Mouse (Mus musculus) liver, embryonic 13.5 days (tissue): ENCODE measurements around the gene Gm11127. TPM values are rescaled to one million over a fixed set of nuclear protein-coding genes. Genes with fewer than 3 reads are reported as not detected.
A peak's percentile ranks its signal among the peaks of the same experiment; 100 is the strongest.
"Not testable (repeated sequence)": the region's sequence is repeated elsewhere in the genome, so short reads cannot be mapped to it uniquely, and the experiment has no call there.

ENCODE experiments used
- ATAC-seq: fragments of 200-750 bp; cut with Nextera tagmentation; 2 replicates; pipeline ENCODE4 v1.8.0; 2017; ENCODE audit warnings: low read depth, mild to moderate bottlenecking, moderate number of reproducible peaks, moderate library complexity
- DNase-seq: peaks from one replicate; pipeline ENCODE4 v3.0.0; 2022
- H3K27ac ChIP-seq: fragments of 300-500 bp; sonication (generic); 2 replicates; pipeline ENCODE4 v1.5.1; 2015; ENCODE audit warnings: moderate library complexity, mild to moderate bottlenecking, inconsistent platforms
- H3K27me3 ChIP-seq: fragments of 300-500 bp; sonication (generic); 2 replicates; pipeline ENCODE4 v1.6.1; 2015; ENCODE audit warnings: mild to moderate bottlenecking, inconsistent platforms
- H3K36me3 ChIP-seq: fragments of 300-500 bp; sonication (generic); 2 replicates; pipeline ENCODE4 v1.6.1; 2015; ENCODE audit warnings: mild to moderate bottlenecking, inconsistent platforms
- H3K4me1 ChIP-seq: fragments of 300-500 bp; sonication (generic); replicated peaks from 2 replicates; pipeline ENCODE4 v1.6.1; 2015; ENCODE audit warnings: inconsistent platforms
- H3K4me2 ChIP-seq: fragments of 300-500 bp; sonication (generic); 2 replicates; pipeline ENCODE4 v1.6.1; 2015; ENCODE audit warnings: inconsistent platforms, mild to moderate bottlenecking, moderate library complexity
- H3K4me3 ChIP-seq: fragments of 300-500 bp; sonication (generic); replicated peaks from 2 replicates; pipeline ENCODE4 v1.5.1; 2015; ENCODE audit warnings: mild to moderate bottlenecking, inconsistent platforms
- H3K9ac ChIP-seq: fragments of 300-500 bp; sonication (generic); 2 replicates; pipeline ENCODE4 v1.6.1; 2015; ENCODE audit warnings: mild to moderate bottlenecking, inconsistent platforms
- H3K9me3 ChIP-seq: fragments of 300-500 bp; sonication (generic); replicated peaks from 2 replicates; pipeline ENCODE4 v1.6.1; 2016; ENCODE audit warnings: inconsistent platforms
- WGBS: fragments of 180-500 bp; shearing (Covaris S2); methylation state at CpG from one replicate; pipeline ENCODE4 v1.1.7; 2015; ENCODE audit not compliant: insufficient replicate concordance; 5-methylcytosine and 5-hydroxymethylcytosine counted together
- polyA plus RNA-seq: library from polyadenylated mRNA; unstranded; fragments of >200 nt; fragmentation: Nextera tagmentation; extraction: Ambion mirVana; gene quantifications from 2 replicates; pipeline ENCODE4 v1.2.1, GENCODE M21; 2015

Gm11127 gene
- 0.08 TPM in 1 of 2 replicates, not detected in the other for polyA plus RNA-seq

DNA sequence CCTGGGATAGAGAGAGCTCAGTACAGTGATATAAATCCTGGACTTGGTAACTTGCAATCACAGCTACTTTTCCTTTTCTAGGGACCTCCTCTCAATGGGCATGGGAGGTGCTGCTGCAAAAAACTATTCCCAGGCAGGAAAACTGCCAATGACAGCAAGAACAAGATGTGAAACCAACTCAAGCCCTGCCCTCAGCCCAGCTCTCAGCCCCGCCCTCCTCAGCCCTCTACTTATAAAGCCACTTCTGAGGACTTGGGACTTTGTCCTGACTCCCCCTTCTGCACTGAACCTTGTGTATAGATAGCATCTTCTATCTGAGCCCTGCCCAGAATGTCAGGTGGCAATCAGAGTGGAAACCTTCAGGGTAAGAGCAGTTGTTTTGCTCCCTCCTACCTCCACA, at the start of gene Gm11127:
Gene Gm11127 (minus strand): TSS at position 10 of the 400 bp plus-strand sequence.
- not testable (repeated sequence) for DNase-seq, H3K4me3 ChIP-seq, H3K27me3 ChIP-seq, H3K9me3 ChIP-seq, H3K4me1 ChIP-seq, H3K4me2 ChIP-seq, H3K27ac ChIP-seq, H3K9ac ChIP-seq, H3K36me3 ChIP-seq, ATAC-seq
- WGBS: 33% methylated on average over 1 of the region's 1 CpGs

DNA sequence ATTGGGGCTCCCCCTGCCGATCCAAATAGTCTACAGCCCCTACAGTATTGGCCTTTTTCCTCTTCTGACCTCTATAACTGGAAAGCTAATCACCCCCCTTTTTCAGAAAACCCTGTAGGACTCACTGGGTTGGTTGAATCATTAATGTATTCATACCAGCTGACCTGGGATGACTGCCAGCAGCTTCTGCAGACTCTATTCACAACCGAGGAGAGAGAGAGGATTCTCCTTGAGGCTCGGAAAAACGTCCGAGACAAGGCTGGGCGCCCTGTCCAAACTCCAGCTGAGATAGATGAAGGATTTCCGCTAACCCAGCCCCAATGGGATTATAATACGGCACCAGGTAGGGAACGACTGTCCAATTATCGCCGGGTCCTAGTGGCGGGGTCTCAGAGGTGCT, 43.9 kb upstream of the Gm11127 start:
- H3K36me3 ChIP-seq, H3K4me3 ChIP-seq, DNase-seq, H3K27me3 ChIP-seq, H3K9me3 ChIP-seq, H3K27ac ChIP-seq, H3K4me1 ChIP-seq, H3K4me2 ChIP-seq, H3K9ac ChIP-seq, ATAC-seq: not testable (repeated sequence)
- 75% methylated on average over 11 of the region's 12 CpGs for WGBS

DNA sequence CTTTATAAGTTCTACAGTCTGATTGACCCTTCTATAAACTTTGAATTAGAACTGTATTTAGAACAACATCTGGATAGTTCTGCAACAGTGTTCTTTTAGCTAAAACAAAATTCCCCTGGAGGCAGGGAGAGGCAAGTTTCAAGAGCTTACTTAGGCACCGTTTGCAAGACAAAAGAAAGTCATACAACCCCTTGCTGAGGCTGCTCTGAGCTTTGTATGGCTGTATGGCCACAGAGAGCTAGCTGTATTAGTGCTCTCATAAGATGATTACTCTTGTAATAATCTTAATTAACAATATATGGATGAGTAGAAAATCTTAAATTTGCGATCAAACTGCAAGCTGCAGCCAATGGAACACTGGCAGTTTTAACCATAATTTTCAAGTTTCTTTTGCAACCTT, 41.4 kb upstream of the Gm11127 start:
- not testable (repeated sequence) for H3K4me2 ChIP-seq, H3K9ac ChIP-seq, ATAC-seq, H3K27ac ChIP-seq, H3K4me1 ChIP-seq, H3K9me3 ChIP-seq, DNase-seq, H3K27me3 ChIP-seq, H3K36me3 ChIP-seq, H3K4me3 ChIP-seq
- WGBS: 58% methylated on average over 2 of the region's 2 CpGs

DNA sequence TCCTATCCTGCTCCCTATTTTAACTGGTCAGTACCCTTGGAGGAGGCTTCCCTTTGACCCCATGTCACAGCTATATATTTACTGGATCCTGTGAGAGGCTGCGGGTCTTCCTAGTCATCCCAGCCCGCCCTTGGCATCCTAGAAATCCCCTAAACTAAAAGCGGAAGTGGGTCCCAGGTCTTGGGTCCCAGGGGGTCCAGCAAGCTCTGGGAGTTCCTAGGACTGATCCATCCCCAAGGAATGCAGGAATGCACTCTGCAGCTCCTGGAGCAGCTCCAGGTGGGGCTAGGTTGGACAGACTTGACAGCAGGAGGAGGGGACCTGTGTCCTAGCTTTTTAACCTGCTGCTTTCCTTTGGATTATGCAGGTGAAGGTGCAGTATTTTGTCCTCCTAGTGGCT, 35.8 kb upstream of the Gm11127 start:
- DNase-seq (no peak), ATAC-seq (no peak)
- peaks cover 17% of the 10 kb centered on the region; the same call in 1 of the 2 replicates for H3K27me3 ChIP-seq
- no peaks in the 10 kb centered on the region for H3K36me3 ChIP-seq
- H3K27ac ChIP-seq: no peak overlapping the region
- no peak overlapping the region for H3K4me2 ChIP-seq
- H3K9ac ChIP-seq: no peak overlapping the region
- 15% methylated on average over 3 of the region's 3 CpGs for WGBS
- H3K4me1 ChIP-seq: no peaks in the 10 kb centered on the region
- H3K4me3 ChIP-seq: no peak overlapping the region
- H3K9me3 ChIP-seq: no peaks in the 10 kb centered on the region

DNA sequence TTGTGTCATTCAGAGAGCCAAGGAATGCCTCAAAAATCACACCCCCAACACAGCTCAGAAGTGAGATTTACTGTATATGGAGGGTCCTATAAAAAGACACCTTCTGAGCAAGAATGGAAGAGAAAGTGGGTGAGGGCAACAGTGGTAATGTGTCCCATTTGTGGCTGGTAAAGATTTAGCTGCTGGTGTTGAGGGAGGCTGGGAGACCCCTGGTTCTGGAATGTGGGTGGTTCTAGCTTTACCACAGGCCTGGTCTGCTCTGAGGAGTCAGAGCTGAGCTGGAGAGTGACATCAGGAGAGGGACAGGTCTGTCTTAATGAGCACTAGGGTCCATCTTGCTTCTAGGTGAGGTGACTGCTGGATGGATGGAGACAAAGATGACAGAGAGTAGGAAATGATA, 34.3 kb upstream of the Gm11127 start:
- not testable (repeated sequence) for H3K4me3 ChIP-seq, H3K27ac ChIP-seq, H3K9ac ChIP-seq, H3K4me2 ChIP-seq, DNase-seq, H3K36me3 ChIP-seq, H3K4me1 ChIP-seq, H3K9me3 ChIP-seq, ATAC-seq
- H3K27me3 ChIP-seq: peaks cover 17% of the 10 kb centered on the region; the same call in 1 of the 2 replicates

DNA sequence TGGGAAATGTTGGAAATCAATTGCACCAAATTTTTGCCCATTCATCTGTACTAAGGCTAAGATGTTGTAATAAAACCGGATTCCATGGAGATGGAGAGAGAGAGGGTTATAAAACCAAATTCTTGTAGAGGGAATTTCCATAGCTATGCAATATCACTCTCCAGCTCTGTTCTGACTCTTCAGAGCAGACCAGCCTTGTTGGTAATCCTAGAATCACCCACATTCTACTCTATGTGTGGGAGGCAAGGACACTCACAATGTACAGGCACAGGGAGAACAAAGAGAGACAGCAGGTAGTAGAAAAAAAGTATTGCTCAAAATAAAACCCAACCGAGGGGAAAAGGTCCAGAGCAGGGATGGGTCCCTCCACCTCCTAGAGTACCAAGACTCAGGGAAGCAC, 33.8 kb upstream of the Gm11127 start:
- H3K9ac ChIP-seq, H3K9me3 ChIP-seq, DNase-seq, H3K36me3 ChIP-seq, H3K4me2 ChIP-seq, H3K4me3 ChIP-seq, H3K4me1 ChIP-seq, H3K27ac ChIP-seq, ATAC-seq: not testable (repeated sequence)
- peaks cover 17% of the 10 kb centered on the region; the same call in 1 of the 2 replicates for H3K27me3 ChIP-seq
- no CpG with 5 or more reads among the region's 2 CpGs for WGBS

DNA sequence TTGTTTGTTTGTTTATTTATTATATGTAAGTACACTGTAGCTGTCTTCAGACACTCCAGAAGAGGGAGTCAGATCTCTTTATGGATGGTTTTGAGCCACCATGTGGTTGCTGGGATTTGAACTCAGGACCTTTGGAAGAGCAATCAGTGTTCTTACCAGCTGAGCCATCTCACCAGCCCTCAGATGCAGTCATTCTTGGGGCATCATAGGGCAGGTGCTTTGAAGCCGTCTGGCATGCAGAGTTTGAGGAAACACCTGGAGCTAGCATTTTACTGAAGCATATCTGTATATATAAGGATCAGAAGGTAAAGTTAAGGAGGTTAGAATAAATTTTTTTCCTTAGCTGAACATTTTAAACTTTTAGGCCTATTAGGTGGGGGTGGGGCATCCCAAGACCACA, 27.8 kb upstream of the Gm11127 start:
- WGBS: 37% methylated on average over 1 of the region's 1 CpGs
- not testable (repeated sequence) for H3K4me1 ChIP-seq, H3K4me2 ChIP-seq, ATAC-seq, DNase-seq, H3K4me3 ChIP-seq, H3K9ac ChIP-seq, H3K36me3 ChIP-seq, H3K9me3 ChIP-seq, H3K27ac ChIP-seq
- H3K27me3 ChIP-seq: peaks cover 48% of the 10 kb centered on the region

DNA sequence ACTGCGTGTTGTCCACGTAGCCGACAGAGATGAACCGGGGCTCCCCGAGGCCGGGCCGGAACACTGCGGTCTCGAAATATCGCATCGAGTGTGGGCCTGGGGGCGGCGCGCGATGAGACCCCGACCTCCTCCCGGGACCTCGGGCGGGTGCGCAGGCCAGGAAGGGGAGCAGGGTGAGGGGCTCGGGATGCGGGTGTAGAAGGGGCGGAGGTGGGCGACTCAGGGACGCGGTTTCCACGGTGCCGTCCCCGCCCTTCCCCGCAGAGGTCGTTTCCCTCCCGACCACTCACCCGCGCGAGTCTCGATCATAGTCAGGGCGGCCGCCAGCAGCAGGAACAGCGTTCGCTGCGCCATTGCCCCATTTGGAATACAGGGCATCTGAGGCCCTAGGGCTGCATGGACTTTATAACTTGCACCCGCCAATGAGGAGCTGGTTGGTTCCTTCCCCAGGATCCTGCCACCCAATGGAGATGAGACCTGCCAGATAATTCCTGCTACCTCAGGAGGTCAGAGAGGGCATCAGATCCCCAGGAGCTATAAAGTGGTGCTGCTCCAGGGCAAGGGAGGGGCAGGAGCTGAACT, 25.8 kb upstream of the Gm11127 start:
- DNase-seq: no peak
- WGBS: 1% methylated on average over 42 of the region's 42 CpGs
- Histone ChIP-seq H3K4me2 (peak overlapping the region; percentile 76), H3K27me3 (peaks cover 56% of the 10 kb centered on the region), H3K4me1 (0 out of 2 replicates have a peak, but pooled peaks cover 6% of the 10 kb centered on the region), H3K36me3 (no peaks in the 10 kb centered on the region), H3K4me3 (peak overlapping the region; percentile 57), H3K27ac (no peak overlapping the region), H3K9ac (peak overlapping the region; percentile 47; the same call in 1 of the 2 replicates), H3K9me3 (no peaks in the 10 kb centered on the region)
- ATAC-seq: no peak

DNA sequence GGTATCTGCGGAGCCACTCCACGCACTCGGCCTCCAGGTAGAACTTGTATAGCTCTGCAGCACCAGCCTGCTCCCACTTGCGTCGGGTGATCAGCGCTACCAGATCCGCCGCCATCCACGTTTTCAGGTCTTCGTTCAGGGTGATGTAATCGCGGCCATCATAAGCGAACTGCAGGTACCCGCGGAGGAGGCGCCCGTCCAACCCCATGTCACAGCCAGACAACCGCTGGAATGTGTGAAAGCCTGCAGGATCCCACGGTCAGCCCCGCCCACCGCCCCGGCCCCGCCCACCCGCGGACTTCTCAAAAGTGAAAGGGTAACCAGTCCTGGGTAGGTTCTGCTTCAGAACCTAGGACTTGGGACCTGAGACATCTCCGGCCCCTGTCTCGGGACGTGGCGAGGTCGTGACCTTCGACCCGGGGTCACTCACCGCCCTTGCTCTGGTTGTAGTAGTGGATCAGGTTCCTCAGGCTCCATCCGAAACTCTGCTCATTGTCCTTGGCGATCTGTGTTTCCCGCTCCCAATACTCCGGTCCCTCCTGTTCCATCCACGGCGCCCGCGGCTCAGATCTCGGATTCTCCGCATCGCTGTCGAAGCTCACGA, 25.2 kb upstream of the Gm11127 start:
- no peaks in the 10 kb centered on the region for H3K9me3 ChIP-seq
- H3K4me3 ChIP-seq: peak overlapping the region; percentile 57
- WGBS: 1% methylated on average over 46 of the region's 46 CpGs
- no peak overlapping the region for H3K27ac ChIP-seq
- peak overlapping the region; percentile 76 for H3K4me2 ChIP-seq
- no peaks in the 10 kb centered on the region for H3K36me3 ChIP-seq
- peak overlapping the region; percentile 47; the same call in 1 of the 2 replicates for H3K9ac ChIP-seq
- H3K4me1 ChIP-seq: 0 out of 2 replicates have a peak, but pooled peaks cover 6% of the 10 kb centered on the region
- ATAC-seq (peak; percentile 7; the same call in 1 of the 2 replicates), DNase-seq (no peak)
- H3K27me3 ChIP-seq: peaks cover 56% of the 10 kb centered on the region

DNA sequence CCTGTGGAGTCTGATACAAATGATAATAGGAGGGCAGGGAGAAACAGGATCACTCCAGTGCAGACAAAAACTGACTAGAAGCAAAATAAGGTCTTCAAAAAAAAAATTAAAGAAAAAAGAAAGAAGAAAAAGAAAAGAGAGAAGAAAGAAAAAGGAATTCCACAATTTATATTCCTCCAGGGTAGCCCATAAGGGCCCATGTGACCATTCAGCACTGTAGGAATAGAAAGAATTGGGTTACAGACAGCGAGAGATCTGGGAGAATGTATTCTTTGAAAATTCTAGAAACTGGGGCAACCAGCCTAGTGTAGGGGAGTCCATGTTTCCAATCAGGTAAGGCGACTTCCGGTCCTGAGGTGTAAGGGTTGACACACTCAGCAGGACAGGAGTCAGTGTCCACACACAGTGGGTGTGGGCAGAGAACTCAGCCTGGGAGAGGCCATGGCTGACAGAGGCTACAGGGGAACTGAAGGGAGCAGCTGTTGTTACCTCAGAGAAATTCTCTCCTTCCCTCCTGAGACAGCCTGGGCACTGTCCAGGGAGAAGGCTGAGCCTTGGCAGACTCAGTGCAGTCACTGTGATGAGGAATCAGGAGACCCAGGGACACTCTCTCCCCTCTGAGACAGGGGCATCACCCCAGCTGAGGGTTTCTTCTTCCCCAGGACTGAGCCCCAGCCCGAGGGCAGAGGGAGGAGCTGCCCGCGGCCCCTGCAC, 24.5 kb upstream of the Gm11127 start:
- not testable (repeated sequence) for H3K27ac ChIP-seq, ATAC-seq, H3K4me1 ChIP-seq, DNase-seq, H3K9ac ChIP-seq, H3K36me3 ChIP-seq, H3K9me3 ChIP-seq
- Histone ChIP-seq H3K4me3 (peak overlapping the region; percentile 57), H3K4me2 (peak overlapping the region; percentile 76), H3K27me3 (peaks cover 56% of the 10 kb centered on the region)
- 19% methylated on average over 6 of the region's 6 CpGs for WGBS

DNA sequence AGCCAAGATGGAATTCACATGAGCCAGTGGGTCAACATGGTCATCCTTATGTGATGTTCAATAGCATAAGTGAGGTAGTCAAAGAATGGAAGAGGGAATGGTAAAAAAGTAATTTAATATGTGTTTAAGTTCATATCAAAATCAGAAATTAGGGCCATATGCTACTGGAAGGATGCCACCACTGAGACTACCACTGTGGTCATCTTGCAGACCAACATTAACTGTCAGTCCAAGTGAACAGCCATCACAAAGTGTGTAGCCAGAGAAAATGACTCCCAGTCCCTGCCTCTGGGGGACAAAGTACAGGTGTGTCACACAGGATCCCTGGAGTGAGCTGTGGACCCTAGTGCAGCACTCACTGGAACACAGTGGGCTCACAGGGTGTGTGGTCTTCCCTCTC, 23.7 kb upstream of the Gm11127 start:
- H3K4me1 ChIP-seq, DNase-seq, H3K4me2 ChIP-seq, H3K9ac ChIP-seq, H3K36me3 ChIP-seq, H3K9me3 ChIP-seq, ATAC-seq, H3K4me3 ChIP-seq, H3K27ac ChIP-seq: not testable (repeated sequence)
- H3K27me3 ChIP-seq: peaks cover 56% of the 10 kb centered on the region
